Mouse (Mus musculus) stomach, embryonic 14.5 days (tissue): ENCODE data around the gene Gp1ba. TPM values are rescaled to one million over a fixed set of nuclear protein-coding genes. Genes with fewer than 3 reads are reported as not detected.
A peak's percentile ranks its signal among the peaks of the same experiment; 100 is the strongest.

ENCODE experiments used
- ATAC-seq: fragments of 200-750 bp; cut with Nextera tagmentation; 2 replicates; pipeline ENCODE4 v1.8.0; 2017; ENCODE audit warnings: low read depth, moderate TSS enrichment; ENCODE audit not compliant: insufficient number of reproducible peaks, insufficient read depth, low FRiP score
- H3K27ac ChIP-seq: fragments of 300-500 bp; sonication (generic); 2 replicates; pipeline ENCODE4 v1.5.1; 2014; ENCODE audit warnings: mild to moderate bottlenecking, low read length, moderate library complexity, mixed read lengths
- H3K27me3 ChIP-seq: fragments of 300-500 bp; sonication (generic); 2 replicates; pipeline ENCODE4 v1.6.1; 2014; ENCODE audit warnings: low read length, control low read depth, mixed read lengths; ENCODE audit not compliant: control insufficient read depth, insufficient read depth
- H3K36me3 ChIP-seq: fragments of 300-500 bp; sonication (generic); 2 replicates; pipeline ENCODE4 v1.6.1; 2014; ENCODE audit warnings: mild to moderate bottlenecking, control low read depth, low read length, moderate library complexity, mixed read lengths; ENCODE audit not compliant: control insufficient read depth, insufficient read depth
- H3K4me1 ChIP-seq: fragments of 300-500 bp; sonication (generic); 2 replicates; pipeline ENCODE4 v1.6.1; 2014; ENCODE audit warnings: low read length, control low read depth, mixed read lengths; ENCODE audit not compliant: control insufficient read depth, insufficient read depth
- H3K4me2 ChIP-seq: fragments of 300-500 bp; sonication (generic); replicated peaks from 2 replicates; pipeline ENCODE4 v1.6.1; 2014; ENCODE audit warnings: low read depth, low read length, control low read depth
- H3K4me3 ChIP-seq: fragments of 300-500 bp; sonication (generic); 2 replicates; pipeline ENCODE4 v1.5.1; 2014; ENCODE audit warnings: low read depth, low read length, control low read depth
- H3K9ac ChIP-seq: fragments of 300-500 bp; sonication (generic); replicated peaks from 2 replicates; pipeline ENCODE4 v1.6.1; 2014; ENCODE audit warnings: low read depth, mild to moderate bottlenecking, control low read depth, low read length, moderate library complexity, mixed read lengths
- H3K9me3 ChIP-seq: fragments of 300-500 bp; sonication (generic); 2 replicates; pipeline ENCODE4 v1.6.1; 2016; ENCODE audit warnings: low read depth, low read length, control low read depth; ENCODE audit not compliant: control insufficient read depth
- WGBS: fragments of 180-500 bp; shearing (Covaris S2); extraction: QIAGEN DNeasy Blood & Tissue Kit; methylation state at CpG from one replicate; pipeline ENCODE4 v1.1.7; 2014; 5-methylcytosine and 5-hydroxymethylcytosine counted together
- polyA plus RNA-seq: library from polyadenylated mRNA; unstranded; fragments of >200 nt; fragmentation: Nextera tagmentation; extraction: Ambion mirVana; gene quantifications from 2 replicates; pipeline ENCODE4 v1.2.1, GENCODE M21; 2014

Gp1ba gene
- polyA plus RNA-seq, result 0.21 and 0.22 TPM in 2 replicates

DNA sequence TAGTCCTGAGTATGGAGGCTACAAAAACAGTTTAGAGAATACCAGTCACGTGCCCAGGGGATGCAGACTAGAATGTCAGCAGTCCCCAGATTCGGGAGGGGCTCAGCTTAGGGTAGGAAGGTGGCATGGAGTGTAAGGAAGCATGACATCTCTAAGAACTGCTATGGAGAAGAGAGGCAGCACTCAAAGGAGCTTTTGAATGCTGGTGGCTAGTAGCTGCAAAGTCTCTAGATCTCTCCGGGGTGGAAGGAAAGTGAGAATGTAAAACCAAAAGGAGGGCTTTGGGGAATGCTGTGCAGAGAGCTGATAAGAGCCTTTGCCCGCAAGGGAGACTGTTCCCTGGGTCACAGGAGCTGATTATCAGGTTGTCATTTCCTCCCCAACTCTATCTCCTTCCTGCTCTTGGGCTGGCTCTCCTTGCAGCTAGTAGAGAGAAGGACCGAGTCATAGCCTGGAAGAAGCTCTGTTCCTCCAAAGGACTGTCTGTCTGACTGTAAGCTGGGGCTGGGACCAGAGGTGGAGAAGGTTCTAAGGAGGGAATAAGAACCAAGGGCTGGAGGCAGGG, at the start of gene Gp1ba:
Gene Gp1ba (plus strand): TSS at position 409 of the 565 bp plus-strand sequence.
- Histone ChIP-seq H3K4me2 (no peak within 1 kb of the TSS), H3K9me3 (no peaks in the 10 kb centered on the region), H3K36me3 (peaks cover 4% of the 10 kb centered on the region; the same call in 1 of the 2 replicates), H3K27me3 (no peaks in the 10 kb centered on the region), H3K9ac (no peak within 1 kb of the TSS), H3K27ac (no peak within 1 kb of the TSS), H3K4me3 (no peak within 1 kb of the TSS), H3K4me1 (no peaks in the 10 kb centered on the region)
- no peak for ATAC-seq
- 20% methylated on average over 5 of the region's 5 CpGs for WGBS

DNA sequence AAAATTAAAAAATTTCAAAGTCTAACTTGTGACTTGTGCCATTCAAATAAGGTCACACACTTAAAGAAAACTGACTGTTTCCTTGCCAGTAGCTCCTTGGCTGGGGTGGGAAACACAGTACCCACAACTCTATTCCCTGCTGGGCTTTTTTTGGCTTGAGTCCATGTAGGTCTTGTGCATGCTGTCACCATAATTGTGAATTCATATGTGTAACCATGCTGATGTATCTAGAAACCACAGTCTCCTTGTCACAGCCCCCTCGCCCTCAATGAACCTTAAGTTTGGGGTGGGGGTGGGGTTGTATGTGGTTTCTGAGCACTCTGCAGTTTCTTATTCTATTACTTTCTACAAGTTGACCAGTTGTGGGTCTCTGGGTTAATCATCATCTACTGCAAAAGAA, 47.2 kb upstream of the Gp1ba start:
- Histone ChIP-seq H3K9me3 (no peaks in the 10 kb centered on the region), H3K36me3 (no peaks in the 10 kb centered on the region), H3K4me3 (no peak overlapping the region), H3K9ac (no peak overlapping the region), H3K27me3 (no peaks in the 10 kb centered on the region), H3K4me2 (no peak overlapping the region), H3K4me1 (no peaks in the 10 kb centered on the region; the same call in 1 of the 2 replicates), H3K27ac (no peak overlapping the region)
- no peak for ATAC-seq
- 88% methylated on average over 1 of the region's 1 CpGs for WGBS

DNA sequence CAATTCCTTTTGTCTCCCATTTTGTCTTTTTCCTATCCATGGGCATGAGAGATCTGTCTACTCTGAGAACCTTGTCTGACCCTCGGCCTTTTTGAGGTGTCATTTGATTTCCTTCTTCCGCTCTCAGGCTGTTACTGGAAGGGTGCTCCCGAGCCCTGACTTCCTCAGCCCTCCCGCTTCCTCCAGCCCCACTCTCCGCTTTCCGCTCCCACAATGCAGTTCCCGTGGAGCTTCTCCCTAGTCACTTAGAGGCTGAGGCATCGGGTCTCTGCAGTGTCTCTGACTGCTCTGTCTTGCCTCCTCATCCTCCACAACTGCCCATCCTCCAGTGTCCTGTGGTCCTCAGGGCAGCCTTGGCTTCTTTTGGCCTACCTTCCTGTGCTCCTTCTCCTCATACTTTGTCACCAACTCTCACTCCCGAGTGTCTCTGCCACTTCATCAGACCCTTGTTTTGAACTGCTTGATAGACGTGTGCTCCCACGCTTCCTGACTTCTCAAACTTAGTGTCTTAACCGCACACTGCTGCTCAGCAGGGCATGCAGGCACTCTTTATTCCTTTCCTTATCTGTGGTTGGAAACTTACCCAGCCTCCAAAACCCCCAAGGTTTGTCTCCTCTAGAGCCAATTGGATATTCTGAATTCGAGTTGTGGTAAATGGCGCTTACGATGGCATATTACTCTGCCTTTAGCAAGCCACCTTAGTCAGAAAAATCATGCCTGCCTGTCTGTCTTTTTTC, 44.5 kb upstream of the Gp1ba start:
- 84% methylated on average over 15 of the region's 15 CpGs for WGBS
- no peak for ATAC-seq
- no peaks in the 10 kb centered on the region for H3K27me3 ChIP-seq
- no peak overlapping the region for H3K4me2 ChIP-seq
- H3K27ac ChIP-seq, result no peak overlapping the region
- H3K4me1 ChIP-seq, result no peaks in the 10 kb centered on the region
- no peaks in the 10 kb centered on the region for H3K9me3 ChIP-seq
- no peak overlapping the region for H3K9ac ChIP-seq
- no peak overlapping the region for H3K4me3 ChIP-seq
- H3K36me3 ChIP-seq, result peaks cover 17% of the 10 kb centered on the region

DNA sequence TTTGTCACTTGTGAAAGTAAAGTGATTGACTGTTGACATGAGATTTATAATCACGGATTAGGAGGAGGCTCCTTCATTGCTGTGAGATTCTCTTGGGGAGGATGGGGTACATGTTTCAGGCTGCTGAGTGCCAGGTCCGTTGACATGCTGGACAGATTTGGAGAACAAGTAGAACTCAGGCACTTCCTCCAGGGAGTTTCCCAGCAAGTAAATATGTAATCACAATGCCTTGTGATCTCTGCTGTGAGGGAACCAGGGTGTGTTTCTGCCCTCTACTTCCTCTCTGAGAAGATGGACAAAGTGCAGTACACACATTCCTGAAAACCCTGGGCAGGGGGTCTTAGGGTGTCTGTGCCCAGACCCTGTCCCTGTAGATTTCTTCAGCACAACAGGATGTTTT, 43.3 kb upstream of the Gp1ba start:
- WGBS, result 59% methylated on average over 2 of the region's 2 CpGs
- no peak for ATAC-seq
- Histone ChIP-seq H3K27ac (no peak overlapping the region; the same call in 1 of the 2 replicates), H3K4me3 (no peak overlapping the region), H3K36me3 (peaks cover 20% of the 10 kb centered on the region), H3K4me1 (no peaks in the 10 kb centered on the region), H3K27me3 (no peaks in the 10 kb centered on the region), H3K9me3 (no peaks in the 10 kb centered on the region), H3K4me2 (no peak overlapping the region), H3K9ac (no peak overlapping the region)

DNA sequence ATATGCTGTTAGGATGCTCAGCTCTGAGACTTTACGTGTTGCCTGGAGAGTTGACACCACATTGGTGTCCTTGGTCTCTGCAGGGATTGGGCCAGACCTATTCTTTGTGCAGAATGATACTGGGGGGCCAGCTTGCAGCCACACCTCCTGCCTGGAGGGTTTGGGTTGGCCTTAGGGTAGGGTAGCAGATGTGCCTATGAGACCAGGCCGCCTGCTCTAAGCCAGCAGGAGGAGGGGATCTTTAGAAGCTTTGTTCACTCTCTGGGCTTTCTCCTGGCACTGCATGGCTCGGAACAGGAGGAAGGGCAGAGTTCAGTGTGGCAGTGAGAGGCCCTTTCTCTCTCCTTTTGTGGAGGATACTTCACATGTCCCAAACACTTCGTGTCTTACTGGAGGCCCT, 42.8 kb upstream of the Gp1ba start:
- no peak for ATAC-seq
- Histone ChIP-seq H3K27me3 (no peaks in the 10 kb centered on the region), H3K9ac (no peak overlapping the region), H3K27ac (no peak overlapping the region; the same call in 1 of the 2 replicates), H3K4me2 (no peak overlapping the region), H3K9me3 (no peaks in the 10 kb centered on the region), H3K36me3 (peaks cover 20% of the 10 kb centered on the region), H3K4me1 (no peaks in the 10 kb centered on the region), H3K4me3 (no peak overlapping the region)
- WGBS, result 63% methylated on average over 4 of the region's 4 CpGs

DNA sequence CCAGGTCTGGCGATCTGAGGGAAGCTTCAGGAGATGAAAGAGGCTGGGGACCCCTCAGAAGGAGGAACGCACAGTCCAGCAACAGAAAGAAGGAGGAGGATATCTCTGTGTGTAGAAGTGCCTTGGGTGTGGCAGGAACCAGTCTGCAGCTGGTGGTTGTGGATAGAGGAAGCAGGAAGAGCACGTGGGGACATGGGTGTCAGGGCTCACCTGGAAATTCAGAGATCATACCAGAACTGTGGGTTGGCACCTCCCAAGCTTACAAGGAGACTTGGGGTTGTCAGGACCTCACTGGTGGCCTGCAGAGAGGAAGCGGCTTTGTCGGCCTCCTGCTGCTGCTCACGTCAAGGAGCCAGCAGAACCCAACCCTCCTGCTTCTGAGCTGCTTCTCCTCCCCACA, 41.6 kb upstream of the Gp1ba start:
- Histone ChIP-seq H3K27me3 (no peaks in the 10 kb centered on the region), H3K9me3 (no peaks in the 10 kb centered on the region), H3K4me1 (no peaks in the 10 kb centered on the region), H3K4me3 (no peak overlapping the region), H3K27ac (no peak overlapping the region), H3K4me2 (no peak overlapping the region), H3K36me3 (peaks cover 25% of the 10 kb centered on the region), H3K9ac (no peak overlapping the region)
- 87% methylated on average over 6 of the region's 6 CpGs for WGBS
- no peak for ATAC-seq

DNA sequence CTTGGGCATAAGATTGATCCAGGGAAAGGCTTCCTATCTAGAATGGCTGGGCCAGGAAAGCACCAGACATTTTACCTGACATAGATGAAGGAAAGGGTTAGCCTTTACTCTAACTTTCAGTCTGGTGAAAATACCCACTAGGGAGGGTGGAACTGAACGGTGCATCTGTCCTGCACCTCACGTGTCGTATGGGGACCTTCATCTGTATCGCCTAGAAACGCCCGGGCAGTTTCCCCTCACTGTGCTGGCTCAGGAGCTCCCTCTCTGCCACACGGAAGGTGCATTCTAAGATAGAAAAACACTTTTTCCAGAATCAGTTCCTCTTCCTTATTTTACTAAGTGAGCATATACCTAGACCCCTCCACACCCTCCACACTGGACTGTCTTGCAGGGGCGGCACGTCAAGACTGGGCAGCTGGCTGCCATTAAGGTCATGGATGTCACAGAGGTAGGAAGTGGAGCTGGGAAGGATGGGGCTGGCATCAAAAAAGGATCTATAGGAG, 40.4 kb upstream of the Gp1ba start:
- H3K27me3 ChIP-seq, result no peaks in the 10 kb centered on the region
- no peak overlapping the region for H3K4me2 ChIP-seq
- ATAC-seq, result no peak
- H3K9ac ChIP-seq, result no peak overlapping the region
- no peaks in the 10 kb centered on the region for H3K4me1 ChIP-seq
- H3K27ac ChIP-seq, result no peak overlapping the region
- peaks cover 25% of the 10 kb centered on the region for H3K36me3 ChIP-seq
- no peaks in the 10 kb centered on the region for H3K9me3 ChIP-seq
- WGBS, result 89% methylated on average over 9 of the region's 9 CpGs
- no peak overlapping the region for H3K4me3 ChIP-seq

DNA sequence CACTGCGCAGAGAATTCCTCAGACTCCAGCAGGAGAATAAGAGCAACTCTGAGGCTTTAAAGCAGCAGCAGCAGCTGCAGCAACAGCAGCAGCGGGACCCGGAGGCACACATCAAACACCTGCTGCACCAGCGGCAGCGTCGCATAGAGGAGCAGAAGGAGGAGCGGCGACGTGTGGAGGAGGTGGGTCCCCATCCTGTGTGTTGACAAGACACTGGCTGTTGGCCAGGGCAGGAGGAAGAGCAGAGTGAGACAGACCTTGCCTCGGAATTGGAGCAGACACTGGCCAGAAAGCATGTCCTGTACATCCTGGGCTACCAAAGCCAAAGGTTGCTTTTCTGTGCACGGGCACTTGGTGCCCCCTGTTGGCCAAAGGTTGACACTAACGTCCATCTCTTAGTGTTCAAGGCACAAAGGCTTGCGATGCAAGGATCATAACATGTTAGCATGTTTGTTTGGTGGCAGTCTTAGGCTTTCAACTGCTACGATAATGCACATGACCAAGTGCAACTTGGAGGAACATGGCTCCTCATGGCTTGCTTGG, 33.8 kb upstream of the Gp1ba start:
- Histone ChIP-seq H3K4me2 (no peak overlapping the region), H3K4me1 (no peaks in the 10 kb centered on the region), H3K27ac (no peak overlapping the region), H3K36me3 (peaks cover 46% of the 10 kb centered on the region), H3K9ac (no peak overlapping the region), H3K9me3 (no peaks in the 10 kb centered on the region), H3K4me3 (no peak overlapping the region), H3K27me3 (no peaks in the 10 kb centered on the region)
- 54% methylated on average over 14 of the region's 14 CpGs for WGBS
- 0 out of 2 replicates have a peak, but pooled peaks have one; percentile 23 for ATAC-seq
